ENCODE assay signal across 21 mouse cellular contexts in genomic region chr16:70358326-70358725, GRCm38 (mm10).
"Had no signal": no experiment of that assay in that cellular context is flagged by ENCODE, and none has a peak within 500 bp of the region (broad histone marks: within the 10 kb centered on the region; RNA-seq: fewer than 3 reads in every experiment).

No protein-coding gene starts in this region.

- H3K36me3 ChIP-seq: lung, embryonic 15.5 days had no signal

- H3K9ac ChIP-seq: liver, postnatal 0 days; lung, embryonic 15.5 days; midbrain, embryonic 12.5 days; neural tube, embryonic 13.5 days; neural tube, embryonic 15.5 days had no signal

- ATAC-seq: liver, postnatal 0 days; lung, postnatal 0 days; midbrain, embryonic 16.5 days had no signal

- H3K27ac ChIP-seq: lung, embryonic 15.5 days; macrophage; midbrain, embryonic 12.5 days; neural tube, embryonic 13.5 days; neural tube, embryonic 15.5 days had no signal

- H3K27me3 ChIP-seq: lung, embryonic 15.5 days; midbrain, embryonic 12.5 days; neural tube, embryonic 13.5 days; neural tube, embryonic 15.5 days had no signal

- DNase-seq: liver, postnatal 0 days; lung, adult 2 months; lung, postnatal 14 days; lung, postnatal 36 days; midbrain, embryonic 14.5 days; retina, postnatal 1 day; right cerebral cortex, adult 18-20 months; right cerebral cortex, postnatal 25 days; right cerebral cortex, postnatal 4 days; spleen, adult 18-20 months; thymus, adult 18-20 months; thymus, postnatal 14 days; thymus, postnatal 36 days had no signal

- H3K4me1 ChIP-seq: lung, embryonic 15.5 days; midbrain, embryonic 12.5 days; neural tube, embryonic 13.5 days; neural tube, embryonic 15.5 days had no signal

- H3K9me3 ChIP-seq: lung, embryonic 15.5 days had no signal

- H3K4me3 ChIP-seq: lung, embryonic 15.5 days; midbrain, embryonic 12.5 days; myocyte; neural tube, embryonic 13.5 days; neural tube, embryonic 15.5 days had no signal

- H3K4me2 ChIP-seq: lung, embryonic 15.5 days; midbrain, embryonic 12.5 days; neural tube, embryonic 13.5 days; neural tube, embryonic 15.5 days had no signal
